Mouse (Mus musculus) heart, postnatal 4 days (tissue): Measurements from ENCODE around the gene Sez6l. TPM values are rescaled to one million over a fixed set of nuclear protein-coding genes. Genes with fewer than 3 reads are reported as not detected.

ENCODE experiments used
- DNase-seq: peaks from one replicate; pipeline ENCODE4 v3.0.0; 2021
- total RNA-seq, 2 experiments: library from RNA; stranded (reverse); gene quantifications; 2 replicates each; pipeline ENCODE4 v1.2.3; 2021

Sez6l gene
- total RNA-seq, 2 experiments from 2014 or later = 0.52 TPM

DNA sequence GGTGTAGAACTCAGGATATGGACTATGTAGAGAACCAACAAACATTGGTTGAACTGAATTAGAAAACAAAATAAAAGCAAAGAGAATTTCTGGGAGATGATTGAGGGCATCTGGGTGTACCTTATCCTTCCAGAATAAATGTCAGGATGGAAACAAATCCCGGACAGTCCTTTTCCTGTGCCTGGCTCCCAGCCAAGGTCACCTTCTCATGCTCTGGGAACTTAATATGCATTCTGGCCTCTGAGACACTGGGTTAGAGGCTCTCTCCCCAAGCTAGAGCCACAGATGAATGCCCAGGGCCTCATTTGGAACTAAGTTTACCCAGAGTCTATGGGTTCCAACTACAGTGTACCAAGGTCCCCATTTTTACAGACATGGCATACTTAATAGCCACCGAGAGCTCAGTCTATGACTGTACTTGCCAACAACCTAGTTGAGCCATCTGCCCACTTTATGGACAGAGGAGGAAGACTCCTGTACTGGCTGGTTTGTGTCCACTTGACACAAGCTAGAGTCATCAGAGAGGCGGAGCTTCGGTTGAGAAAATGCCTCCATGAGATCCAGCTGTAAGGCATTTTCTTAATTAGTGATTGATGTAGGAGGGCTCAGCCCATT lies 7.3 kb upstream of the Sez6l start:
- DNase-seq = no peak

DNA sequence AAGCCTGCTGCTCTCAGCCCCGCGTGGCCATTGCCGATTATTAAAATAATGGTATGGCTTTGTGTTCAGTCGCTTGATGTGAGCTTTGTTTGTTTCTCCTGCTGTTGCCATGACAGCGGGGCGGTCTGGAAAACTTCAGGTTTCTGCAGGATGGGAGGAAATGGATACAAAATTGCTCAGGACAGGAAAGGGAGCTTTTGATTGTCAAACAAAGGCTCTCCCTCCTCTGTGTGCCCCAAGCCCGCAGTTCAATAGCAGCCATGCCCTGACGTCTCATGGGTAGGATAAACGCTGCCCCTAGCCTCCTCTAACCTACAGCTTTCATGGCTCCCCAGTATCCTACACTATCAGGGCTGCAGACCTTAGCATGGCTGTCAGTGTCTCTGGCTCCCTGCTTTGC lies 6.3 kb upstream of the Sez6l start:
- DNase-seq = peak; percentile 27

DNA sequence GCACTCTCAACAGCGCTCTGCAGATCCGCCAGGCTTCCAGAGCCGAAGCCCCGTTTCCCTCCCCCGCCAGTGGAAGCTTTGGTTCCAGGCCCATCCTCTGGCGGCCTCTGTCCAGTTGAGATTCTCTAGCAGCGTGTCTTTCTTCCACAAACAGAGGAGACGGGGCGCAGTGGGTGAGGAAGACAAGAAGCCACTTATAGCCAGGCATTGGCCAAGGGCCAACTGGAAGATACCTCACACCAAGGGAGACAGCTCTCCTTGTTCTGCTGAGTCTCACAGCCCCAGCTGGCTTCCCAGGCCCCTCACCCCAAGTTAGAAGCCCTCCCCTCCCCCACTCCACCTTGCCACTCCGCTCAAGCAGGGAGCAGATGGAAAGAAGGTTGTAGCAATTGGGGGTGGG lies 765 bp upstream of the Sez6l start:
- no peak for DNase-seq

DNA sequence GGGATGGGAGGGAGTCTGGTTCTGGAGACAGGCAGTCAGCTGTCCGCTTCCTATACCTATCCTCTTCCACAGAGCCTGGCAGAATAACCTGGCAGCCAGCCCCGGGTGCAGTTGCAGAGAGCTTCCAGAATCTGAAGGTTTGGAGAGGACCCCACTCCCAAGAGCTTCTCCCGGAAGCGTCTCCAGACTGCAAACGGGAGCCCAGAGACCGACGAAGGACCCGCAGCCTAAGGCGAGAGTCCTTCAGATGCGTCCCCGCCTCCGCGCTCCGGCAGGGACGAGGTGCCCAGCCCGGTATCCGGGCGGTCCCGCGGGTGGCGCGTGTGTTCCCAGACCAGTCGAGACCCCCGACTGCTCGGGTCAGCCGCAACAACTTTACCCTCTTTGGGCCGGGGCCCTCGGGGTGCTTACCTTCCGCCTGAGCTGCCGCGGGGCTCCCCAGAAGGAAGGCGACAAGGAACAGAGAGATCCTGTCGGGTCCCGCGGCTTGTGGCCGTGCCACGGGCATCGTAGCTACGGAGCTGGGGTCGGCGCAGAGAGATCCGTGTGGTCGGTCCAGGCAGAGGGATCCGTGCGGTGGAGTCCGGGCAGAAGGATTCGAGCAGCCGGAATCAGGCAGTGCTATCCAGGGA lies 508 bp downstream of the Sez6l start:
- no peak for DNase-seq

DNA sequence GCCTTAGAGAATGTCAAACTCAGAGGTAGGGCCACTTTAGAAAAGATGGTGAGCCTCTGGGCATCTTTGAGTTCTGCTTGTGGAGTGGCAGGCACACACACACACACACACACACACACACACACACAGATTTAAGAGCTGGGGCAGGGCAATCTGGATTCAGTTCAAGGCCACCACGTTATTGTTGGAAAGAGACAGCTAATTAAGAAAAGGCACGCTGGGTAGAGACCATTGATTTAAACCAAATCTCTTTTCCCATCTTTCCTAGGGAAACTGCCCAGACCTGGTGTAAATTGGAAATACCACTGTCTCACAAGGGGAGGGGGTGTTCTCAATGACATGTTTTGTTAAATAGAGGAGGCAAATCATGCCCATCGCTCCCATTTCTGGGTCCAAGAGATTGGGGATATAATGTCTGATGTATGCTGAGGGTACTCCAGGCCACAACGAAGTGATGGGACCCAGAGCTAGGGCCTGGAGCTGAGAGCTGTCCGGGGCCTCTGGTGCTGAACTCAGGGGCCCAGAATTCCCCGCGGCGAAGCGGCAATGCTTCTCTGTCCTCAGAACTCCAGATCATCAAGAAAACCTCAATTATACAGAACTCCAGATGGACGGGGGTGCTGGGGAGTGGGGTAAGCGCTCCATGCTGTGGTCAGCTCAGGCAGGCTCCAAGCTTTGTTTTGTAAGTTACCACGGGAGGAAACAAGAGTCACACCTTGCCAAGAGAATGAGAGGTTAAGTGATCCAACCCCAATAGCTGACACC lies 1.7 kb downstream of the Sez6l start:
- peak; percentile 41 for DNase-seq

DNA sequence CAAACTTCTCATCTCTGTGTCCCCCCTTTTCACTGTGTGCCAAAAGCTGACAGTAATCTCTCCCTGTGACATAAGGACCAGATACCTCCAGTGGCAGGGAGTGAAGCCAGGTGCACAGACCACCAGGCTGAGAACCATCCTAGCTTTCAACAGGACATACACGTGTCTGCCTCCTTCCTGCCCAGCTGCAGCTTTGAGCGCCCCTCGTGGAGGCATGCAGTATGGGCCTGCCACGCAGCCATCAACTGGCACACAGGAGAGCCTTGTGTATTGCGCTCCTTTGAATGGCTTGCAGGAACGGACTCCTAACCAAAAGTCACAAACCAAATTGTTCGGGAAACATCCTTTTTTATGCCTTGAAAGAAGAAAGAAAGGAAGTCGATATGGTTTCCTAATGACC lies 3.1 kb downstream of the Sez6l start:
- peak; percentile 64 for DNase-seq

DNA sequence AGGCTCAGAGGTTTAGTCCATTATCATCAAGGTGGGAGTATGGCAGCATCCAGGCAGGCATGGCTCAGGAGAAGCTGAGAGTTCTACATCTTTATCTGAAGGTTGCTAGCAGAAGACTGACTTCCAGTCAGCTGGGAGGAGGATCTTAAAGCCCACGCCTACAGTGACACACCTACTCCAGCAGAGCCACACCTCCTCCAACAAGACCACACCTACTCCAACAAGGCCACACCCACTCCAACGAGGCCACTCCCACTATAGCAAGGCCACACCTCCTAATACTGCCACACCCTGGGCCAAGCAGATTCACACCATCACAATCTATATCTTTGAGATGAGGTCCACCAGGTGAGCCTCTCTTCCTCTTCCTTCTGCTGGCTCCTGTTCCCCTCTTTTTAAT lies 4.8 kb downstream of the Sez6l start:
- DNase-seq = no peak

DNA sequence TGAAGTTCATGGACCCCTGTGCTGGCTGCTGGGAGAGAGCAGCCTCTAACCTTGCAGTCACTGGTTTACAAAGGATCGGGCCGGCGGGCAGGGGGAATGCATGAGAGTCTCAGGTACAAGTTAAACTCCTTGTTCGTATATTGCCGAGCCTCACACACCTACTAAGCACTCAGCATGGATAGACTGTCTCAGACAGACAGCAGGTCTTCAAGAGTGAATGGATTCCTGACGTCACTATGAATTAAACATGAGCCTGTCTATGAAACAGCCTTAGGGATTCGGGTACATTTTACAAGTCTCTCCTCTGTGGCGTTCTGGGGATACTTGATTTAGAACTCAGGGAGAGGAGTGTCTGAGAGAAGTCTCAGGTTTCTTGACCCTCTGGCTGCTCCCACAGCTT lies 11.5 kb downstream of the Sez6l start:
- no peak for DNase-seq

DNA sequence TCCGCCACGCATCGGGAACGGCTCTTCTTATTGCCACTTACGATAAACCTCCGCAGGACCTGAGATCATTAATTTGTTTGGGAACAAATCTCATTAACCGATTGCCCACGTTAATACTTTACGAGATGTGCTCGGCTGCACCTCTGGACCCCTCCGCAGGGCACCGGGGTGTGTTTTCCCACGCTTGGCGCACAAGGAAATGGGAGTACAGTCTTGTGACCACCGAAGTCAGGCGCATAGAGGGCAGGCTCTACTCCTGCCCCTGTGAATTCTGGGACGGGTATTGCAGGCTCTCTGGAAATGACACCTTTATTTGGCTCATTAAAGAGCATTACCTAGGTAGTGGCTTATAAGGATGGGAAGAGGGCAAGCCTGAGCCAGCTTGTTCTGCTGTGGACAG lies 11.9 kb downstream of the Sez6l start:
- DNase-seq = no peak

DNA sequence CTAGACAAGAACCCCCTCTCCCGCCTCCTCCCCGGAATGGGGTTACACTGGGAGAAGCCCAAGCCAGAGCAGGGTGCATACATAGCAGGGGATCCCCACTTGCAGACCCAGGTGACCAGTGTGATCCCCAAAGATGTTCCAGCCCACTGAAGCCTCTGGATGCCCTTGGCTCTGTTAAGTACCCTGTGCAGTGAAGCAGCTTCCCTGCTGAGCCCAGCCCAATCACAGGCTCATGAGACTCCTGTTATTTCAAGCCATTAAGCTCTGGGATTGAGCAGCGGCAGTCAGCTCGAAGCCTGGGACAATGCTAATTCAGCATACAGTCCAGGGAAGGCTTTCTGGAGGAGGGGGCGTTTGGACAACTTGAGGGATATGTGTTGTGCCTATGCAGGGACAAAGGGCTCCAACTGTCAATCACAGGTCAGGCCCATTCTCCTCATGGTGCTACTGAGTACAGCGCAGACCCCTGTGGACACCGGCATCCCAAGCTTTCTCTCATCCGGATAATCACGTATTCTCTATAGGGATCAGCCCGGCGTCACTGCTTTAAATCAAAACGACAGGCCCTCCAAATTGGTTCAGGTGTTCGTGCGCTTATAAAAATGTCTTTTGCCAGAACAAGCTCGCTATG lies 16.0 kb downstream of the Sez6l start:
- no peak for DNase-seq

DNA sequence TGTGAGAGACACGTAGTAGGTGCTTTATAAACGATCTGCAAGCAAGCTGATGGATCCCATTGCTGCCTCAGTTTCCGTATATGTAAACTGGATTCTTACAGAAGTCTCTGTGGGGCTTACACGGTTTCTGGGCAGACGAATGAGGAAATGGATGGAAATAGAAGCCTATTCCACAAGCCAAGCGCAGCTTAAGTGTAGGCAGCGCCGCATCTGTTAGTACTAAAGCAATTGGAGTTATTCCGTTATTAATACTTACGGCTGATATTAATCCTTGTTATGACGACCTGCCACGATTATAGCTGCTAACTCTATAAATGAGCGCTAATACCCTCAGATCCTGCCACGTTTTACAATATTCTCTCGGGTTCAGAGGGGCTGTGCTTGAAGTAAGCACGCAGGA lies 16.8 kb downstream of the Sez6l start:
- no peak for DNase-seq

DNA sequence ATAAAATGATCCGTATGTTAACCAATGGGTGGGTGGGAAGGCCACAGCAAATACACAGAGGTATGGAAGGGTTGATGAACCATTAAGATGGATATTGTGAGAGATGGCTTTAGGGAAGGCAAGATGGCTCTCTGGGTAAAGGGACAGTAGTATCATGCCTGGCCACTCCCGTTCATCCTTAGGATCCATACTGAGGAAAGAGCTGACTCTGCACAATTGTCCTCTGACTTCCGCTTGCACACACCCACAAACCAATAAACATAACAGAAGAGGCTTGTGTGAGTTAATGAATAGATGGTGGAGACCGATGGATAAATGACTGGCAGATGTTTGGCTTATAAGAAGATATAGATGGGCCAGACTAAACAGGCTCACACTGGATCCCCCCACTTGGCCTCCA lies 19.6 kb downstream of the Sez6l start:
- DNase-seq = no peak

DNA sequence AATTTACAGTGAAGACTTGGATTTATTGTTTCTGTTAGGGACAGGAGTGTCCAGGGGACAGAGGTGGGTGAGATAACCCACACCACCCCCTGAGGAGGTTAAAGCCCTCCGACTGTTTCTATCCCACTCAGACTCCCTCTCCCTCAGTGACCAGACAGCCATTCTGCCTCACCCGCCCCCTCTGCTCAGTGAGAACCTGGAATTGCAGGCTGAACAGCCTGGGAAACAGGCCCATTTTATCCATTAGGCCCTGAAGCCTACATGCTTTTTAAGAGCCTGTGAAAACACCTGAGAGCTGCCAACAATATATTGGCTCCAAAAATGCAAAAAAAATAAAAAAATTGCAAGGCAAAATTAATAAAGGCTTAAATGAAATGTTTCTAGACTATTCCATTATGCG lies 20.3 kb downstream of the Sez6l start:
- no peak for DNase-seq

DNA sequence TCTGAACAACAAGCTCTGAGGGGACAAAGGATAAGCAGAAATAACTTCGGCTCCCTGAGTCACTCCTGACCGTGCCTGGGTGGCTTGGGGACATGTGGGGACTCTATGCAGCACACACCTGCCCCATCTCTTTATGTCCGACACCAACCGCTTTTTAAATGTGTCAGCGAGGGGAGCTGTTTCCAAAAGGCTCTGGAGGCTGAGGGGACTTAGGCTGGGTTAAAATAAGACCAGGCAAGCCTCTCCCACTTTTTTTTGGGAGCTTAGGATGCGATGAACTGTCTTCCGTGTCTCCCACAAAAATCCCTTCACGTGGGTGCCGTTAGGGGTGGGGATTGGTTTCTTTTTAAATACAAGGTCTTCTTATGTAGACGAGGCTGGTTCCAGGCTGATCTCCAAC lies 22.5 kb downstream of the Sez6l start:
- no peak for DNase-seq

DNA sequence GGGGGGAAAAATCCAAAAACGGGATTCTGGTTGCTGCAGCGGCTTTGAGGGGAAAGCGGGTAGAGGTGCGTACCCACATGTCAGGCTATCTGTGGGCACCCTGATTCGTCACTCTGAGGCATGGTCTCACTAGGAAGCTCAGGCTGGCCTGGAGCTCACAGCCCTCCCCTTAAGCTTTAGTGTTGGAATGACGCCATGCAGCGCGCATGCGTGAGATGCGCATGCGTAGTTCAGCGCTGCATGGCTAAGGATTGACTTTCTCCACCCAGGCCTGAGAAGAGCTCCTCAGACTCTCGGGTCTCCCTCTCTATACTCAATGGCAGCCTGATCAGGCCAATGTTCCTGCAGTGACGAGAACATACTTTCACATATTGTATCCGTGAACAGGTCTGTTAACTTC lies 24.2 kb downstream of the Sez6l start:
- DNase-seq = no peak

DNA sequence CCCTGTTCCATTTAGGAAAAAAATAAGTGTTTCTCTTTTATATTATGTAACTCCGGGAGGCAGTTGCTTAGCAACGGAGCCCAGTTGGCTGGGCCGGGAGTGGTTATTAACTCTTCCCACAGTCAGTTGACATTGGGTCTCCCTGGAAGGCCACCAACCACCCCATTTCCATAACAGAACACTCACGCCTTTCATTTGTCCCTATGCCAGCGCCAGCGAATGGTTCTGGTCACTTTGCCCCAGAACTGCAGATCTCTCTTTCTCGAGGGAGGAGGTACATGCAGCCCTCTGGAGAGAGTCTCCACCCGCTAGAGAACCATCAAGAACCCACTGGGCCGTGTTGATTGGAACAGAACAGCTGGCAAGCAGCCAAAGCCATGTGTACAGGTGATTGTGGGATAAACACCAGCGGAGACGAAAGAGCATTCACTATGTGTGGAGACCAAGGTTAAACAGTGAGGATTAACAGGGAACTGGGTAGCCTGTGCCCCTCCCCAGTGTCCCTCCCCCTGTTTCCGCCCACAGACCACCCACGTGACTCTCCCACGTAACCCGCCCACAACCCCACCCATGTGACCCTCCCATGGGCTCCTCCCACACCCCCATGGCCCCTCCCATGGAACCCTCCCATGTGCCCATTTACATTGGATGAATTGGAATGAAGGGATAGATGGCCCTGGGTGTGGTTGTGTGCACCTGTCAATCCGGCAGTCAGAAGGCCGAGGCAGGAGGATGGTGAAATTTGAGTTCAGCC lies 24.8 kb downstream of the Sez6l start:
- peak; percentile 10 for DNase-seq

DNA sequence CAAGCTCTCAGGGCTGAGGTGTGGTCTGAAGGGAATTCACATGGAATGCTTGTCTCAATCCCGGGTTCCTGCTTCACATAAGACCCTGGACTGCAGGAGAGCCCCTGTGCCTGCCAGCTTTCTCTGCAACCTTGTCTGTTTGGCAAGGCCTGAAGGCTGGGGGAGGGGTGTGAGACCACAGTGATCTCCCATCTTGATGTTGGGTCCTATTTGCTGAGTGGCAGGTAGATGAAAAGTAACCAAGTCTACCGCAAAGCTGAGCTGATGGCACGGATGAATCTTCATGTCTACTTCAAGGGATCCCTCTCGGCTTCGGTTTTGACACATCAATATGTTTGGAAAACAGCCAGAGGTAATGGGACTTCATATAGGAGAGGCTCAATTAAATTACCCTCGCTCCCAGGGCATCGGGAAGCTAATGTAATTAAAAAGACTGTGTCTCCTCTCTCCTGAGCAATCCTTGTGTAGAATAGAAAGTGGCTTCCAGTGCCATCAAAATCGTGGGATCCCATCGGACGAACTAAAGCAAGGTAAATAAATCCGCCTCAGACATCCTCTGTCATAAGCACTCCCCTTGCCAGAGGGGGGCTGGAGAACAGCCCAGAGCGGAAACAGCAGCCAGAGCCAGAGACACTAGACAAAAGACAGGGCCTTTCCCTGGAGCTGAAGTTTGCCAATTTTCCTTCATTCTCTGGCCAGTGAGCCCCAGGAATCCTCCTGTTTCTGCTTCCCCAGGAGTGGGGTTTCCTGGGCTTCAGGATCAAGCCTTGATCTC lies 28.0 kb downstream of the Sez6l start:
- peak; percentile 67 for DNase-seq

DNA sequence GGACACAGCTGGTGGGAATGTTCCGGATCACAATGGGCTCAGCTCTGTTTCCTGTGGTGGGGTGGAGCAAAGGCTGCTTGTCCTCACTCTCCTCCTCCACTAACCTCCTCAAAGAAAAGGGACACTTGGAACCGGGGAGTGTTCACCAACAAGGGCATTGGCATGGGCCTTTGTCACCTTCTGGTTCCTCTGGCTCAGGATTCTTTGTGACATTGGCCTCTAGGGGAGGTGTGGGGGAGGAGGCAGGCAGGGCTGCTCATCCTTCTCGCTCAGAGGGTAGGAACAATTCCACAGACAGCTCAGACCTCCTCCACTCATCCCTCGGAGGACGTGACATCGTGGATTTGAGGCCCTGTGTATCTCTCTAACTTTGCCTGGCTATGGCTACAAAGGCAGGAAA lies 30.2 kb downstream of the Sez6l start:
- DNase-seq = no peak

DNA sequence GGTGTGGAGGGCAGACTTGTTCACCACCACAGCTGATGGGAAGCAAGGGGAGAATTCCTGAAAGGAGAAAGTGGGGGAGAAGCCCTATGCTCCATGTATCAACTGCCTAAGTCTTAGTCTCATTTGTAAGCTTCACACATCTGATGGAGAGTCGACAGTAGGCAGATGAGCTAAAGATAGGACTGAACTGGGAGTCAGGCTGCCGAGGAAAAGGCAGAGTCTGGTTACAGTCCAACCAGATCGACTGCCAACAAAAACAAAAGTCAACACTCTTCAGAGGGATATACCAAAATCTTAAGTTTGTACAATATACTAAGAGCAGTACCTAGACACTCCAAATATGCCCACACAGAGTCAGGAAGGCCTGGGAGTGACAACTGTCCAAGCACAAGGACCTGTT lies 38.7 kb downstream of the Sez6l start:
- DNase-seq = no peak

DNA sequence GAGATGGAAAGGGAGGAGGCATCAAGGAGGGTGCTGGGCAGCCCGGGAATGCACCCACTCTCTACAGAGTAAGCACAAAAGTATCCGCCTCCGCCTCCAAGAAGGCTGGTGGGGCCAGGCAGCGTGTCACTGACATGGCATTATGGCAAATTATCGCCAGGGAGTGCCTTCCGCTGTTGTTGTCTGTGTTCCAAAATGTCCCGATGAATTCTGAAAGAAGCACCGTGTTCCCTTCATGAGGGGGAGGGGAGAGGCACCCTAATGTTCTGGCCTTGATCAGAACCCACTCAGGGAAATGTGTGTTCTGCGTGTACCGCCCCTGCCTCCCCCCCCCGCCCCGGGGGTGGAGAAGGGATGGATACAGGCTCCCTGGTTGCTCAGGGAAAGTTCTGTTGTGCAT lies 41.1 kb downstream of the Sez6l start:
- no peak for DNase-seq

DNA sequence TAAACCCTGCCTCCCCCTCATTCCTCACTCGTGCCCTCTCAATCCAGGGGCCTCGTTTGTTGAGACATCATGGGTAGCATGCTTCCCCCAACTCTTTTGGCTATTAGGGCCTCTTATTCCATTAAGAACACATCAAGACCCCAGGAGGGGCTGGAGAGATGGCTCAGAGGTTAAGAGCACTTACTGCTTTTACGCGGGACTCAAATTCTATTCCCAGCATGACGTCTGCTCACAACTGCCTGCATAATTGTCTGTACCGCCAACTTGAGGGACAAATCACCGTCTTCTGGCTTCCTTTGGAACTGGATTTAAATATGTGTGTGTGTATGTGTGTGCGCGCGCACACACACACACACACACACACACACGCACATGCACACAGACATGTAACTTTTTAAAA lies 42.8 kb downstream of the Sez6l start:
- DNase-seq = no peak
